Mouse (Mus musculus) neural tube, embryonic 13.5 days (tissue): Measurements from ENCODE around the gene Gsdme. TPM values are rescaled to one million over a fixed set of nuclear protein-coding genes. Genes with fewer than 3 reads are reported as not detected.

ENCODE experiments used
- ATAC-seq: fragments of 200-750 bp; cut with Nextera tagmentation; 2 replicates; pipeline ENCODE4 v1.8.0; 2017; ENCODE audit warnings: low read depth, mild to moderate bottlenecking, moderate TSS enrichment, moderate library complexity
- H3K27ac ChIP-seq: fragments of 300-500 bp; sonication (generic); replicated peaks from 2 replicates; pipeline ENCODE4 v1.5.1; 2015; ENCODE audit warnings: moderate library complexity, mild to moderate bottlenecking, inconsistent platforms
- H3K27me3 ChIP-seq: fragments of 300-500 bp; sonication (generic); 2 replicates; pipeline ENCODE4 v1.6.1; 2015; ENCODE audit warnings: mild to moderate bottlenecking, inconsistent platforms
- H3K36me3 ChIP-seq: fragments of 300-500 bp; sonication (generic); 2 replicates; pipeline ENCODE4 v1.6.1; 2015; ENCODE audit warnings: mild to moderate bottlenecking, inconsistent platforms
- H3K4me1 ChIP-seq: fragments of 300-500 bp; sonication (generic); replicated peaks from 2 replicates; pipeline ENCODE4 v1.6.1; 2015; ENCODE audit warnings: inconsistent platforms
- H3K4me2 ChIP-seq: fragments of 300-500 bp; sonication (generic); 2 replicates; pipeline ENCODE4 v1.6.1; 2015; ENCODE audit warnings: inconsistent platforms, mild to moderate bottlenecking, moderate library complexity
- H3K4me3 ChIP-seq: fragments of 300-500 bp; sonication (generic); 2 replicates; pipeline ENCODE4 v1.5.1; 2015; ENCODE audit warnings: mild to moderate bottlenecking, inconsistent platforms
- H3K9ac ChIP-seq: fragments of 300-500 bp; sonication (generic); 2 replicates; pipeline ENCODE4 v1.6.1; 2015; ENCODE audit warnings: moderate library complexity, mild to moderate bottlenecking, inconsistent platforms
- H3K9me3 ChIP-seq: fragments of 300-500 bp; sonication (generic); 2 replicates; pipeline ENCODE4 v1.6.1; 2016; ENCODE audit warnings: inconsistent platforms
- WGBS: fragments of 180-500 bp; shearing (Covaris S2); methylation state at CpG from one replicate; pipeline ENCODE4 v1.1.7; 2015; 5-methylcytosine and 5-hydroxymethylcytosine counted together
- polyA plus RNA-seq: library from polyadenylated mRNA; unstranded; fragments of >200 nt; fragmentation: Nextera tagmentation; extraction: Ambion mirVana; gene quantifications from 2 replicates; pipeline ENCODE4 v1.2.1, GENCODE M21; 2015

Gsdme gene
- polyA plus RNA-seq, 1 experiment from 2014 or later: 72.4 TPM

GRCm38 (mm10) chr6:50244126-50244525 is 19.5 kb downstream of the Gsdme start:
- Histone ChIP-seq H3K4me3 (no peak overlapping the region), H3K4me1 (0 out of 2 replicates have a peak, but pooled peaks cover 4% of the 10 kb centered on the region), H3K27me3 (no peaks in the 10 kb centered on the region), H3K4me2 (no peak overlapping the region), H3K9ac (no peak overlapping the region), H3K36me3 (0 out of 2 replicates have a peak, but pooled peaks cover 9% of the 10 kb centered on the region), H3K9me3 (no peaks in the 10 kb centered on the region), H3K27ac (no peak overlapping the region)
- ATAC-seq: no peak
- WGBS: 58% methylated on average over 4 of the region's 4 CpGs

- Histone ChIP-seq H3K9ac (no peak overlapping the region), H3K4me1 (0 out of 2 replicates have a peak, but pooled peaks cover 4% of the 10 kb centered on the region), H3K4me3 (no peak overlapping the region), H3K27me3 (no peaks in the 10 kb centered on the region), H3K36me3 (peaks cover 4% of the 10 kb centered on the region; the same call in 1 of the 2 replicates), H3K27ac (no peak overlapping the region), H3K4me2 (no peak overlapping the region), H3K9me3 (no peaks in the 10 kb centered on the region)
- WGBS: 81% methylated on average over 5 of the region's 5 CpGs
- ATAC-seq: no peak
These were observed 23.2 kb downstream of the Gsdme start for GRCm38 (mm10) chr6:50240437-50240836.

DNA sequence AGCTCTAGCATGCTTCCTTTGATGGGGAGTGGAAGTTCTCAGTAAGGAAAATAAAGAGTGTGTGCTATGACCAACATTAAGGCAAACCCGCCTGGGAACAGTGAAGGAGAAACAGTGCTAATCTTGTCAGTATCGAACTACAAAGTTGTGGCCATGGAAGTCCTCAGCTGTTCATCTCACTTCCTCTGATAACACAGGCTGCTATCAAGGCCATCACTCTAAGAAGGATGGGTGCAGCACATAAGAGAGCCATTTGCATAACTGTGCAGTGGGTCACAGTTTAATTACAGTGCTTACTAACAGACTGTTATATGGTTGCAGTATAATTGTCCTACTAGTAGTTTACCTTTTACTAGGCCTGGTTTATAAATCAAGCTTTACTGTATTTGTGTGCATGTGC is 23.8 kb downstream of the Gsdme start:
- 0 out of 2 replicates have a peak, but pooled peaks cover 4% of the 10 kb centered on the region for H3K4me1 ChIP-seq
- ATAC-seq: no peak
- 90% methylated on average over 2 of the region's 2 CpGs for WGBS

DNA sequence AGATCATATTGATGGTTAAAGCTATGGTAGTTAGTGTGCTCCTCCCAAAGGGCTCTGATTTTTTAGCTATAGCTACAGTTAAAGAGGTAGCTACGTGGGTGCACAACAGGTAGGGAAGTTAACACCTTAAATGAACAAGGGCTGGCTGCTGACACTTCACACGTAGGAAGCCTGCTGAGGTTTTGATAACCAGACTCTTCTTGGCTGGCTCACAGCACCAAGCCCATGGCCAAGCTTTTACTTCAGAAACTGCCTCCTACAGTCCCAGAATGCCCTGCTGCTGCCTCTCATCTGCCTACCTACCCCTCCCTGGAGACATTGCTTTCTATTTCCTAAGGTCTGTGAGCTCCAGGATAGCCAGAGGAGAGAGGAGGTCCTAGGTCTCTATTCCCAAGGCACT is 25.7 kb downstream of the Gsdme start:
- H3K9ac ChIP-seq: no peak overlapping the region
- H3K4me2 ChIP-seq: no peak overlapping the region
- 80% methylated on average over 2 of the region's 2 CpGs for WGBS
- peaks cover 4% of the 10 kb centered on the region; the same call in 1 of the 2 replicates for H3K36me3 ChIP-seq
- H3K27me3 ChIP-seq: no peaks in the 10 kb centered on the region
- H3K9me3 ChIP-seq: no peaks in the 10 kb centered on the region
- H3K27ac ChIP-seq: no peak overlapping the region
- no peak overlapping the region for H3K4me3 ChIP-seq
- ATAC-seq: no peak
- H3K4me1 ChIP-seq: no peaks in the 10 kb centered on the region

More for the DNA sequence above, 23.8 kb downstream of the Gsdme start:
- H3K4me3 ChIP-seq: no peak overlapping the region
- H3K4me2 ChIP-seq: no peak overlapping the region
- peaks cover 4% of the 10 kb centered on the region; the same call in 1 of the 2 replicates for H3K36me3 ChIP-seq
- no peaks in the 10 kb centered on the region for H3K9me3 ChIP-seq
- H3K27ac ChIP-seq: no peak overlapping the region
- H3K27me3 ChIP-seq: no peaks in the 10 kb centered on the region
- no peak overlapping the region for H3K9ac ChIP-seq

DNA sequence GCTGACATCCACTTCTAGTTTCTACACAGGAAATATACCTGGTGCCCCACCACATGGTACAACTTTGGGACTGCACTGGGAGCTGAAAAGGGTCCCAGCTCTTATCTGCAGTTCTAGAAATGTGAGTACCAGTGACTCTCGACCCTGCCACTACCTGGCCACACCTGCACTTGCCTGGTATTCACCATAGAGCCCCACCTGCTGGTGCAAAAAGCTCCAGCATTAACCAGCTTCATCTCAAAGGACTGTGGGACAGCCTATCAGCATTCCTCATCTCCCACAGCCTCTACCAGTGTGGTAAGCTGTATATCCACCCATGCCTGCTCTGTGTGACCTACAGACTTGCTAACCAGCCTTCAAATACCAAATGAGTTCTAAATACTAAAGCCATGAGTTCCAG is 30.7 kb downstream of the Gsdme start:
- WGBS: 63% methylated on average over 1 of the region's 1 CpGs
- Histone ChIP-seq H3K9me3 (no peaks in the 10 kb centered on the region), H3K4me1 (peaks cover 17% of the 10 kb centered on the region), H3K4me3 (no peak overlapping the region), H3K27ac (no peak overlapping the region), H3K36me3 (peaks cover 12% of the 10 kb centered on the region), H3K27me3 (no peaks in the 10 kb centered on the region), H3K4me2 (no peak overlapping the region), H3K9ac (no peak overlapping the region)
- no peak for ATAC-seq

- H3K9ac ChIP-seq: no peak overlapping the region
- H3K4me2 ChIP-seq: no peak overlapping the region
- no peak overlapping the region for H3K4me3 ChIP-seq
- peaks cover 17% of the 10 kb centered on the region for H3K4me1 ChIP-seq
- no peak for ATAC-seq
- H3K27me3 ChIP-seq: no peaks in the 10 kb centered on the region
- peaks cover 22% of the 10 kb centered on the region for H3K36me3 ChIP-seq
- no peak overlapping the region for H3K27ac ChIP-seq
- WGBS: 92% methylated on average over 5 of the region's 5 CpGs
- no peaks in the 10 kb centered on the region for H3K9me3 ChIP-seq
These were observed 32.4 kb downstream of the Gsdme start for GRCm38 (mm10) chr6:50231288-50231687.

DNA sequence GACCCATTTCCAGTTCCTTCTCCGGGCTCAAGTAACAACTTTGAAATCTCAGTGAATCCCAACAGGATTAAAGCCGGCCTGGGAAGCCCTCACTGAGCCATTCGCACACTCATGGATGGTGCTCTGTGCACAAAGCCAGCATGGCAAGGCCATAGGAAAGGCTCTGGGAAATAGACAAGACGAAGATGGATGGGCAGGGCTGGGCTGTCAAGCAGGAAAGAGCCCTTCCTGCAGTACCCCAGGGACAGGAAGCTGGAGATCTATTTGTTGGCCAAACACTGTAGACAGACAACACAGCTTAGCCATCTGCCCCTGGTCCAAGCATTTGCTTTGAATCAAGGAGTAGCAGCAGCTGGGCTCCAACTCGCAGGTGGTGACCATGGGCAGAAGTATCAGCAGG is 35.5 kb downstream of the Gsdme start:
- Histone ChIP-seq H3K4me2 (no peak overlapping the region), H3K36me3 (peaks cover 22% of the 10 kb centered on the region; the same call in 1 of the 2 replicates), H3K9me3 (no peaks in the 10 kb centered on the region), H3K27ac (no peak overlapping the region), H3K9ac (no peak overlapping the region), H3K4me1 (peaks cover 17% of the 10 kb centered on the region), H3K27me3 (no peaks in the 10 kb centered on the region), H3K4me3 (no peak overlapping the region)
- ATAC-seq: no peak
- WGBS: 81% methylated on average over 5 of the region's 5 CpGs

DNA sequence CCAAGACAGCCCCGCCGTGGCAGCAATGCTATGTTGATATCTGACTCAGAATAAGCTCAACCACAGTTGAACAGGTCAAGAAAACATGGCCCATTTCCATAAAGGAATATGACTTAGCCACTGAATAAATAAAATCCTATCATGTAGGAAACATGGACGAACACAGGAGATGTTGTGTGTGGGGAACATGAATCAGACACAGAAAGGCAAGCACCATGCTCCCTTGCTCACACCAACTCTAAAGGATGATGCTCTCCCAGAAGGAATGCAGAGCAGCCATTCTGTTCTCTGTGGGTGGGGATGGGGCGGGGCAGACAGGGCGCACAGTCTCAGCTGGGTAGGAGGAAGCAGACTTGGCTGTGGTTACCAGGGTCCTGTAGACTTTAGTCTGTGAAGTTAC is 38.4 kb downstream of the Gsdme start:
- no peaks in the 10 kb centered on the region for H3K27me3 ChIP-seq
- H3K36me3 ChIP-seq: peaks cover 25% of the 10 kb centered on the region
- H3K4me3 ChIP-seq: no peak overlapping the region
- no peak overlapping the region for H3K9ac ChIP-seq
- 81% methylated on average over 5 of the region's 5 CpGs for WGBS
- H3K4me1 ChIP-seq: peaks cover 17% of the 10 kb centered on the region
- H3K4me2 ChIP-seq: no peak overlapping the region
- no peaks in the 10 kb centered on the region for H3K9me3 ChIP-seq
- no peak overlapping the region for H3K27ac ChIP-seq
- ATAC-seq: no peak

DNA sequence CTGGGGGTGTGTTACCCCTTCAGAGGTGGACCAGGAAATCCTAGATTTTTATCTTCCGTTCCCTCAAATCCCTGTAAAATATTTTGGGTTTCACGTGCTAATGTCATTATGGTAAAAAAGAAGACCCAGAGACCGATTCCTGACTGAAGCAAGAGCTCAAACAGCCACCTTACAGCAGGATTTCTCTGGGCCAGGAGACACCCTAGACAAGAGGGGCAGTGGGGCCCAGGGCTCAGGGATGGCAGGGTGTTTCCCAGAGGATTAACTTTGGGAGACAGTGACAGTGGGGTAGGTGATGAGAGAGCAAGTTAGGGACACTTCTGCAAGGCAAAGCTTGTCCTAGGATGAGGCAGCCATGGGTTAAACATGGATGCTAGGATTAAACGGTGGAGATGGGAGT is 40.1 kb downstream of the Gsdme start:
- H3K4me2 ChIP-seq: no peak overlapping the region
- no peak overlapping the region for H3K27ac ChIP-seq
- ATAC-seq: no peak
- H3K9ac ChIP-seq: no peak overlapping the region
- H3K4me1 ChIP-seq: peaks cover 6% of the 10 kb centered on the region; the same call in 1 of the 2 replicates
- no peaks in the 10 kb centered on the region for H3K27me3 ChIP-seq
- no peaks in the 10 kb centered on the region for H3K9me3 ChIP-seq
- H3K4me3 ChIP-seq: no peak overlapping the region
- WGBS: 88% methylated on average over 4 of the region's 4 CpGs
- peaks cover 28% of the 10 kb centered on the region for H3K36me3 ChIP-seq

GRCm38 (mm10) chr6:50222986-50223385 is 40.7 kb downstream of the Gsdme start:
- no peak for ATAC-seq
- H3K4me2 ChIP-seq: no peak overlapping the region
- H3K36me3 ChIP-seq: peaks cover 24% of the 10 kb centered on the region
- H3K4me1 ChIP-seq: no peaks in the 10 kb centered on the region
- no peak overlapping the region for H3K9ac ChIP-seq
- no peak overlapping the region for H3K27ac ChIP-seq
- WGBS: 70% methylated on average over 5 of the region's 5 CpGs
- no peak overlapping the region for H3K4me3 ChIP-seq
- no peaks in the 10 kb centered on the region for H3K9me3 ChIP-seq
- H3K27me3 ChIP-seq: no peaks in the 10 kb centered on the region

- 83% methylated on average over 5 of the region's 5 CpGs for WGBS
- Histone ChIP-seq H3K4me3 (no peak overlapping the region), H3K27ac (no peak overlapping the region), H3K9ac (no peak overlapping the region), H3K27me3 (no peaks in the 10 kb centered on the region), H3K36me3 (peaks cover 23% of the 10 kb centered on the region), H3K4me1 (no peaks in the 10 kb centered on the region), H3K4me2 (no peak overlapping the region), H3K9me3 (no peaks in the 10 kb centered on the region)
- ATAC-seq: no peak
These were observed 41.3 kb downstream of the Gsdme start for GRCm38 (mm10) chr6:50222351-50222750.

GRCm38 (mm10) chr6:50220863-50221262 is 42.8 kb downstream of the Gsdme start:
- no peaks in the 10 kb centered on the region for H3K27me3 ChIP-seq
- no peak overlapping the region for H3K27ac ChIP-seq
- 57% methylated on average over 6 of the region's 6 CpGs for WGBS
- no peaks in the 10 kb centered on the region for H3K4me1 ChIP-seq
- no peak overlapping the region for H3K9ac ChIP-seq
- no peak for ATAC-seq
- no peak overlapping the region for H3K4me3 ChIP-seq
- H3K36me3 ChIP-seq: peaks cover 17% of the 10 kb centered on the region; the same call in 1 of the 2 replicates
- no peaks in the 10 kb centered on the region for H3K9me3 ChIP-seq
- H3K4me2 ChIP-seq: no peak overlapping the region

DNA sequence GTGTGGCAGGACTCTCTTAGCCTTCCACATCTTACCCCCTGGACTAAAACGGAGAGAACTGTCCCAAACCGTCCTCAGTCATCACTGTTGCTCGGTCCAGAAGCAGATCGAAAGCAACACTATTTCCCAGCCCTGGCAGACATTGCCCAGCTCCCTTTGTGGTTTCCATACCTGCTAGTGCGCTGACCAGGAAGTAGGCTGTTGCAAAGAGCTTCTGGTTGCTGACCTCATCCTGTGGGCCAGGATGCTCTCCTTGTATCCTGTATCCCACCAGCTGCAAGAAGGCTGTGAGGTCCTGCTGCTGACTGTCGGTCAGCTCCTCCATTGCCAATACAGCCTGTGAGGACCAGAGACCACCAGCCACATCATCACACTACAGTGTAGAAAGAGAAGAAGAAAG is 44.6 kb downstream of the Gsdme start:
- WGBS: 88% methylated on average over 6 of the region's 6 CpGs
- no peak overlapping the region for H3K4me2 ChIP-seq
- H3K27ac ChIP-seq: no peak overlapping the region
- no peak overlapping the region for H3K4me3 ChIP-seq
- no peak for ATAC-seq
- no peaks in the 10 kb centered on the region for H3K9me3 ChIP-seq
- H3K9ac ChIP-seq: no peak overlapping the region
- no peaks in the 10 kb centered on the region for H3K27me3 ChIP-seq
- H3K4me1 ChIP-seq: no peaks in the 10 kb centered on the region
- H3K36me3 ChIP-seq: peaks cover 25% of the 10 kb centered on the region; the same call in 1 of the 2 replicates
